Mouse (Mus musculus) hindbrain, embryonic 16.5 days (tissue): ENCODE data around the gene Sfrp2. TPM values are rescaled to one million over a fixed set of nuclear protein-coding genes. Genes with fewer than 3 reads are reported as not detected.

ENCODE experiments used
- ATAC-seq: fragments of 200-750 bp; cut with Nextera tagmentation; 2 replicates; pipeline ENCODE4 v1.8.0; 2017; ENCODE audit warnings: moderate TSS enrichment, moderate library complexity
- H3K27ac ChIP-seq: fragments of 300-500 bp; sonication (generic); 2 replicates; pipeline ENCODE4 v1.5.1; 2014; ENCODE audit warnings: low read depth, mild to moderate bottlenecking, control low read depth, low read length, moderate library complexity
- H3K27me3 ChIP-seq: fragments of 300-500 bp; sonication (generic); replicated peaks from 2 replicates; pipeline ENCODE4 v1.6.1; 2014; ENCODE audit warnings: low read length; ENCODE audit not compliant: control insufficient read depth, insufficient read depth
- H3K36me3 ChIP-seq: fragments of 300-500 bp; sonication (generic); 2 replicates; pipeline ENCODE4 v1.6.1; 2014; ENCODE audit warnings: mild to moderate bottlenecking, low read length, moderate library complexity, mixed read lengths; ENCODE audit not compliant: control insufficient read depth, insufficient read depth
- H3K4me1 ChIP-seq: fragments of 300-500 bp; sonication (generic); 2 replicates; pipeline ENCODE4 v1.6.1; 2014; ENCODE audit warnings: low read depth, low read length; ENCODE audit not compliant: control insufficient read depth, insufficient read depth
- H3K4me2 ChIP-seq: fragments of 300-500 bp; sonication (generic); 2 replicates; pipeline ENCODE4 v1.6.1; 2014; ENCODE audit warnings: mild to moderate bottlenecking, low read length, control low read depth, moderate library complexity
- H3K4me3 ChIP-seq: fragments of 300-500 bp; sonication (generic); 2 replicates; pipeline ENCODE4 v1.5.1; 2014; ENCODE audit warnings: mild to moderate bottlenecking, low read length, control low read depth, moderate library complexity
- H3K9ac ChIP-seq: fragments of 300-500 bp; sonication (generic); 2 replicates; pipeline ENCODE4 v1.6.1; 2014; ENCODE audit warnings: low read depth, mild to moderate bottlenecking, control low read depth, low read length, moderate library complexity
- H3K9me3 ChIP-seq: fragments of 300-500 bp; sonication (generic); 2 replicates; pipeline ENCODE4 v1.6.1; 2014; ENCODE audit warnings: mild to moderate bottlenecking, low read length, moderate library complexity; ENCODE audit not compliant: control insufficient read depth
- WGBS: fragments of 180-500 bp; shearing (Covaris S2); extraction: QIAGEN DNeasy Blood & Tissue Kit; methylation state at CpG from one replicate; pipeline ENCODE4 v1.1.7; 2014; 5-methylcytosine and 5-hydroxymethylcytosine counted together
- polyA plus RNA-seq: library from polyadenylated mRNA; unstranded; fragments of >200 nt; fragmentation: Nextera tagmentation; extraction: Ambion mirVana; gene quantifications from 2 replicates; pipeline ENCODE4 v1.2.1, GENCODE M21; 2015

Sfrp2 gene
- polyA plus RNA-seq, 1 experiment from 2014 or later, result 42.8 TPM

DNA sequence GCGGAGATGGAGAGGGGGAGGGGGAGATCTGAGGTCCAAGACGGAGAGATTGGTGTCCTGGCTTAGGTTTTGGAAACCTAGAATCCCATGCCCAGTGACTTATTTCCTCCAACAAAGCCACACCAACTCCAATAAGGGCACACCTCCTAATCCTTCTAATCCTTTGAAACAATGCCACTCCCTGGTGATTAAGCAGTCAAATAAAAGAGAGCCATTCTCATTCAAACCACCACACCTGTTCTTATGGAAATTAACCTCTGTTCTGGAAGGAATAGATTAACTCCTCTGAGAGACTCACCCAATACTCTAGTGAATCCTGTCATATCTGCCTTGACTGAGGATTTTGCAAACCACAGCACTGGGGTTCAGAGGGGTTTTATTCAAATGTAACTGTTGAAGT, 21.0 kb downstream of the Sfrp2 start:
- 72% methylated on average over 2 of the region's 2 CpGs for WGBS
- Histone ChIP-seq H3K9ac (no peak overlapping the region), H3K4me1 (no peaks in the 10 kb centered on the region), H3K4me3 (no peak overlapping the region), H3K27me3 (no peaks in the 10 kb centered on the region), H3K9me3 (no peaks in the 10 kb centered on the region), H3K4me2 (no peak overlapping the region), H3K36me3 (no peaks in the 10 kb centered on the region), H3K27ac (no peak overlapping the region)
- no peak for ATAC-seq

DNA sequence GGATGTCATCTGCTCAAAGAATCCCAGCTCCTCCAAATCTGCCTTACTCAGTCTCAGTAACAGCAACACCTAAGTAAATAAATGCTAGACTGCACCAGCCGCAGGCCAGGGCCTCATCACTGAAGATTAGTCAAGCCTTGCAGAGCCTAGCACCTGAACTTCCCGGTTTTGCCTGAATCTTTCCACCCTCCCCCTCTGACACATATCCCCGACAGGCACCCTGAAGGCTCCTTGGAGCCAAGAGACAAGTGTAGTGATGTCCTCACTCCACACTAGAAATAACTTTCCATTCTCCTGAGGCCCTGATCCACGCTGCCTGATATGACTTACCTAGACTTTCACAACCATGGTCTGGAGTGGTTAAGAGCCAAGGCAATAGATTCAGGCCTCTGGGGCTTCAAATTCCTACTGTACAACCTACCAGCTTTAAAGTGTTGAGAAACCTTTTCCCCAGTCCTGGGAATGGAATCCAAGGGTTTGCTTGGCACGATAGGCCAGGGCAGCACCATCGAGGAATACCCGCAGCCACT, 21.7 kb downstream of the Sfrp2 start:
- no peaks in the 10 kb centered on the region for H3K27me3 ChIP-seq
- H3K36me3 ChIP-seq, result no peaks in the 10 kb centered on the region
- H3K4me3 ChIP-seq, result no peak overlapping the region
- ATAC-seq, result no peak
- no peaks in the 10 kb centered on the region for H3K9me3 ChIP-seq
- no peak overlapping the region for H3K9ac ChIP-seq
- 89% methylated on average over 7 of the region's 7 CpGs for WGBS
- H3K4me2 ChIP-seq, result no peak overlapping the region
- H3K27ac ChIP-seq, result no peak overlapping the region
- no peaks in the 10 kb centered on the region for H3K4me1 ChIP-seq

GRCm38 (mm10) chr3:83789651-83790451, 23.7 kb downstream of the Sfrp2 start:
- no peaks in the 10 kb centered on the region for H3K27me3 ChIP-seq
- H3K4me3 ChIP-seq, result peak overlapping the region; percentile 77
- peak; percentile 89 for ATAC-seq
- H3K4me2 ChIP-seq, result peak overlapping the region; percentile 88
- no peaks in the 10 kb centered on the region for H3K4me1 ChIP-seq
- H3K9me3 ChIP-seq, result no peaks in the 10 kb centered on the region
- peak overlapping the region; percentile 83 for H3K9ac ChIP-seq
- no peaks in the 10 kb centered on the region for H3K36me3 ChIP-seq
- no peak overlapping the region for H3K27ac ChIP-seq
- WGBS, result 3% methylated on average over 38 of the region's 44 CpGs

DNA sequence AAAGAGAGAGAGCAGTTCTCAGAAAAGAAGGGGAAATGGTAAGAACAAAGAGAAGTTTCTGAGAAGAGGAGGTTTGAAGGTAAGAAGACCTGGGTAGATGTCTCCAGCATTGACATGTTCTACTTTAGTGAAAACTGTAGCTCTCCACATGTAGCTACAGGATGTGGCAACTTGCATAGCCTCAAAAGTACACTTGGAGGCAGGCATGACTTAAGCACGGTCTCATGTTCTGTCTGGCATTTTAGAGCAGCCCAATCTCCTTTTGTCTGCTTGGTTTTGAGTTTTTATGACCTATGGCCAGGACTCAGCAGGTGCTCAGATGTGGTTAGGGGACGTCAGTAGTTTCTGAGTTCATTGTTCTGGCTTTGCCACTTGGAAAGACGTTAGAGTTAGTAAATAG, 25.3 kb downstream of the Sfrp2 start:
- Histone ChIP-seq H3K27ac (no peak overlapping the region), H3K9ac (no peak overlapping the region), H3K9me3 (no peaks in the 10 kb centered on the region), H3K27me3 (no peaks in the 10 kb centered on the region), H3K4me2 (no peak overlapping the region), H3K36me3 (no peaks in the 10 kb centered on the region), H3K4me1 (no peaks in the 10 kb centered on the region), H3K4me3 (no peak overlapping the region)
- no peak for ATAC-seq
- 52% methylated on average over 3 of the region's 3 CpGs for WGBS

- Histone ChIP-seq H3K27ac (no peak overlapping the region), H3K36me3 (no peaks in the 10 kb centered on the region), H3K4me3 (no peak overlapping the region), H3K4me2 (no peak overlapping the region), H3K27me3 (no peaks in the 10 kb centered on the region), H3K4me1 (no peaks in the 10 kb centered on the region), H3K9me3 (no peaks in the 10 kb centered on the region), H3K9ac (no peak overlapping the region)
- 72% methylated on average over 6 of the region's 6 CpGs for WGBS
- 0 out of 2 replicates have a peak, but pooled peaks have one; percentile 9 for ATAC-seq
Measured at GRCm38 (mm10) chr3:83797098-83797497, 31.0 kb downstream of the Sfrp2 start.

GRCm38 (mm10) chr3:83797828-83798227, 31.7 kb downstream of the Sfrp2 start:
- no peaks in the 10 kb centered on the region for H3K4me1 ChIP-seq
- no peak overlapping the region for H3K4me2 ChIP-seq
- ATAC-seq, result peak; percentile 65; the same call in 1 of the 2 replicates
- 5% methylated on average over 10 of the region's 10 CpGs for WGBS
- H3K27me3 ChIP-seq, result no peaks in the 10 kb centered on the region
- no peak overlapping the region for H3K4me3 ChIP-seq
- H3K9ac ChIP-seq, result no peak overlapping the region
- no peaks in the 10 kb centered on the region for H3K36me3 ChIP-seq
- H3K9me3 ChIP-seq, result no peaks in the 10 kb centered on the region
- no peak overlapping the region for H3K27ac ChIP-seq

DNA sequence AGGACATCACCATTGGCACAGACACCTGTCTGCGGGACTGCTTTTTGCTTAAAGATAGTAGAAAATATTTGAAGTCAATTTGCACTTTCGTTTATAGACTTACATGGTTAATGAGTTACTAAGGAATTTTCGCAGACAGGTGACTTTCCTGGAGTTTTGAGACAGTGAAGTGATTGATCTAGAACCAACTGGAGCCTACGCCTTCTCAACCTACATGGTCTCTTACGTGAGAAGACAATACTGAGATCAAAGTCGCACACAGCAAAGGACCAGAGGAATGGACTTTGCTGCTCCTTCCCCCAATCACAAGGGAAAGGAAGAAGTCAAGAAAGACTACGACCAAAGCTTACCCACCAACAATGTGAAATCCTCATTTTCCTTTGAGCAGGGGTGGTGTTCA, 33.4 kb downstream of the Sfrp2 start:
- Histone ChIP-seq H3K4me2 (no peak overlapping the region), H3K9ac (no peak overlapping the region), H3K4me1 (no peaks in the 10 kb centered on the region), H3K27ac (no peak overlapping the region), H3K9me3 (no peaks in the 10 kb centered on the region), H3K4me3 (no peak overlapping the region), H3K27me3 (no peaks in the 10 kb centered on the region), H3K36me3 (no peaks in the 10 kb centered on the region)
- ATAC-seq, result no peak
- 92% methylated on average over 7 of the region's 7 CpGs for WGBS

- ATAC-seq, result no peak
- Histone ChIP-seq H3K9me3 (no peaks in the 10 kb centered on the region), H3K4me2 (no peak overlapping the region), H3K27ac (no peak overlapping the region), H3K36me3 (no peaks in the 10 kb centered on the region), H3K27me3 (no peaks in the 10 kb centered on the region), H3K4me1 (no peaks in the 10 kb centered on the region), H3K4me3 (no peak overlapping the region), H3K9ac (no peak overlapping the region)
- WGBS, result 97% methylated on average over 4 of the region's 4 CpGs
Measured at GRCm38 (mm10) chr3:83801649-83802155, 35.6 kb downstream of the Sfrp2 start.

GRCm38 (mm10) chr3:83808483-83808882, 42.4 kb downstream of the Sfrp2 start:
- Histone ChIP-seq H3K27me3 (no peaks in the 10 kb centered on the region), H3K27ac (no peak overlapping the region), H3K4me2 (no peak overlapping the region), H3K4me1 (no peaks in the 10 kb centered on the region), H3K9me3 (no peaks in the 10 kb centered on the region), H3K9ac (no peak overlapping the region), H3K4me3 (no peak overlapping the region), H3K36me3 (no peaks in the 10 kb centered on the region)
- 82% methylated on average over 12 of the region's 12 CpGs for WGBS
- no peak for ATAC-seq
